Comparison of ENCODE assay signal across 20 mouse cellular contexts in genomic region chr7:90035396-90035795, GRCm38 (mm10). TPM values are rescaled to one million over a fixed set of nuclear protein-coding genes. Genes with fewer than 3 reads are reported as not detected.
A peak's percentile ranks its signal among the peaks of the same experiment; 100 is the strongest.
DNase-seq lines count a peak whose midpoint lies in the region; ATAC-seq and TF ChIP-seq lines count a peak whose summit lies in the region.
"Had no signal": no experiment of that assay in that cellular context is flagged by ENCODE, and none has a peak within 500 bp of the region (broad histone marks: within the 10 kb centered on the region; RNA-seq: fewer than 3 reads in every experiment).

No protein-coding gene starts in this region.

- TF ChIP-seq EP300 in liver, embryonic 14.5 days (IDR thresholded peaks at IDR 0.05; ENCODE audit: low read depth): no peak

- no peak overlapping the region for H3K4me3 ChIP-seq in liver, embryonic 14.5 days (ENCODE audit: insufficient read depth in 1 of 2, low read depth in 2 of 2, low read length in 2 of 2)
- H3K4me3 ChIP-seq in liver, embryonic 11.5 days (ENCODE audit: low read depth, low read length): no peak overlapping the region
- no peak overlapping the region for H3K4me3 ChIP-seq in hindbrain, embryonic 14.5 days (replicated peaks; ENCODE audit: low read length)
- H3K4me3 ChIP-seq: embryonic facial prominence, embryonic 12.5 days; forebrain, embryonic 12.5 days; hindbrain, embryonic 13.5 days had no signal

- H3K27me3 ChIP-seq in liver, embryonic 14.5 days (ENCODE audit: control insufficient read depth, insufficient read depth, low read length): peaks cover 3% of the 10 kb centered on the region; the same call in 1 of the 2 replicates
- no peaks in the 10 kb centered on the region for H3K27me3 ChIP-seq in liver, embryonic 11.5 days (replicated peaks; ENCODE audit: control insufficient read depth, insufficient read depth, low read length)
- no peaks in the 10 kb centered on the region for H3K27me3 ChIP-seq in hindbrain, embryonic 14.5 days (ENCODE audit: control insufficient read depth, insufficient read depth, low read length)
- H3K27me3 ChIP-seq: embryonic facial prominence, embryonic 12.5 days; forebrain, embryonic 12.5 days; hindbrain, embryonic 13.5 days had no signal

- peak; percentile 51 for DNase-seq in heart, adult 11 months
- no peak for DNase-seq in heart, postnatal 25 days (ENCODE audit: low spot score)
- no peak for DNase-seq in liver, embryonic 14.5 days (ENCODE audit: low read depth in 3 of 3, low spot score in 3 of 3)
- no peak for DNase-seq in liver, embryonic 11.5 days (ENCODE audit: low spot score)
- DNase-seq in A20 (ENCODE audit: low read depth, low spot score): peak; percentile 29
- DNase-seq in R1 (ENCODE audit: low read depth, low spot score): peak; percentile 74
- no peak for DNase-seq in hindbrain, embryonic 14.5 days (ENCODE audit: low spot score)
- DNase-seq in left cerebral cortex, postnatal 36 days (ENCODE audit: low spot score in 2 of 2): no peak
- DNase-seq: adrenal gland, postnatal 14 days; cerebellum, adult 11-12 months; cerebellum, adult 9-10 months; cerebellum, postnatal 25 days; gastrocnemius, postnatal 10 days; heart, postnatal 10 days had no signal

- TF ChIP-seq CTCF in liver, embryonic 14.5 days (IDR thresholded peaks at IDR 0.05; ENCODE audit: low read depth): peak; percentile 48

- H3K36me3 ChIP-seq in liver, embryonic 14.5 days (replicated peaks; ENCODE audit: control insufficient read depth, insufficient read depth, low read depth): no peaks in the 10 kb centered on the region
- no peaks in the 10 kb centered on the region for H3K36me3 ChIP-seq in liver, embryonic 11.5 days (ENCODE audit: control insufficient read depth, insufficient read depth, low read length)
- no peaks in the 10 kb centered on the region for H3K36me3 ChIP-seq in hindbrain, embryonic 14.5 days (replicated peaks; ENCODE audit: control insufficient read depth, insufficient read depth)
- H3K36me3 ChIP-seq: embryonic facial prominence, embryonic 12.5 days; forebrain, embryonic 12.5 days; G1E; hindbrain, embryonic 13.5 days had no signal

- no peaks in the 10 kb centered on the region for H3K9me3 ChIP-seq in liver, embryonic 14.5 days (ENCODE audit: control insufficient read depth, low read length)
- H3K9me3 ChIP-seq in liver, embryonic 11.5 days (ENCODE audit: control insufficient read depth, low read length): no peaks in the 10 kb centered on the region
- H3K9me3 ChIP-seq in hindbrain, embryonic 14.5 days (ENCODE audit: control insufficient read depth, low read length): no peaks in the 10 kb centered on the region
- H3K9me3 ChIP-seq: embryonic facial prominence, embryonic 12.5 days; forebrain, embryonic 12.5 days; G1E; hindbrain, embryonic 13.5 days had no signal

- H3K9ac ChIP-seq in liver, embryonic 14.5 days (replicated peaks): no peak overlapping the region
- H3K9ac ChIP-seq in liver, embryonic 11.5 days (ENCODE audit: low read depth, low read length): no peak overlapping the region
- H3K9ac ChIP-seq in hindbrain, embryonic 14.5 days: no peak overlapping the region
- H3K9ac ChIP-seq: embryonic facial prominence, embryonic 12.5 days; forebrain, embryonic 12.5 days; hindbrain, embryonic 13.5 days had no signal

- no peak for ATAC-seq in liver, embryonic 14.5 days (ENCODE audit: insufficient read depth)
- no peak for ATAC-seq in liver, embryonic 11.5 days (replicated peaks; ENCODE audit: low FRiP score)
- ATAC-seq in hindbrain, embryonic 14.5 days (ENCODE audit: low FRiP score): no peak
- ATAC-seq: activated CD4-positive, CD25-positive, alpha-beta regulatory T cell, adult 4 months; forebrain, embryonic 16.5 days had no signal

- no peak overlapping the region for H3K27ac ChIP-seq in liver, embryonic 14.5 days
- no peak overlapping the region for H3K27ac ChIP-seq in liver, embryonic 11.5 days (ENCODE audit: low read depth, low read length)
- no peak overlapping the region for H3K27ac ChIP-seq in hindbrain, embryonic 14.5 days
- H3K27ac ChIP-seq: embryonic facial prominence, embryonic 12.5 days; forebrain, embryonic 12.5 days; hindbrain, embryonic 13.5 days had no signal

- peaks cover 11 to 20% of the 10 kb centered on the region in 2 experiments for H3K4me1 ChIP-seq in liver, embryonic 14.5 days (replicated peaks; ENCODE audit: control insufficient read depth in 2 of 2, insufficient read depth in 2 of 2, low read length in 1 of 2)
- peaks cover 7% of the 10 kb centered on the region for H3K4me1 ChIP-seq in liver, embryonic 11.5 days (replicated peaks; ENCODE audit: control insufficient read depth, insufficient read depth, low read length)
- 0 out of 2 replicates have a peak, but pooled peaks cover 3% of the 10 kb centered on the region for H3K4me1 ChIP-seq in hindbrain, embryonic 14.5 days (replicated peaks; ENCODE audit: control insufficient read depth, insufficient read depth, low read length)
- H3K4me1 ChIP-seq: forebrain, embryonic 12.5 days had no signal

- 64% methylated on average over 7 of the region's 7 CpGs for WGBS in liver, embryonic 14.5 days (ENCODE audit: insufficient replicate concordance)
- WGBS in liver, embryonic 11.5 days: 64% methylated on average over 7 of the region's 7 CpGs
- 71% methylated on average over 7 of the region's 7 CpGs for WGBS in hindbrain, embryonic 14.5 days

- H3K4me2 ChIP-seq in liver, embryonic 14.5 days (ENCODE audit: low read depth): no peak overlapping the region
- no peak overlapping the region for H3K4me2 ChIP-seq in liver, embryonic 11.5 days
- H3K4me2 ChIP-seq in hindbrain, embryonic 14.5 days (replicated peaks): no peak overlapping the region
- H3K4me2 ChIP-seq: embryonic facial prominence, embryonic 12.5 days; forebrain, embryonic 12.5 days; hindbrain, embryonic 13.5 days had no signal

- intact Hi-C loops in heart, postnatal 25 days (cut with DNase I): no loop called here
- intact Hi-C loops in left cerebral cortex, postnatal 36 days (cut with DNase I): no loop called here

RNA-seq across cellular contexts. Expression of gene Eed, which starts 54.6 kb away (rescaled TPM):
- 10 to 100 TPM; 22.3 to 28.0 TPM for total RNA-seq in heart, postnatal 25 days (2021)
- 18.1 and 32.3 TPM in 2 replicates for polyA plus RNA-seq in liver, embryonic 14.5 days (2012; rRNA removed)
- polyA plus RNA-seq in liver, embryonic 14.5 days (2014; fragmentation: Nextera tagmentation; extraction: Ambion mirVana): 34.1 and 34.7 TPM in 2 replicates
- 68.4 and 77.1 TPM in 2 replicates for polyA plus RNA-seq in liver, embryonic 11.5 days (2014; fragmentation: Nextera tagmentation; extraction: Ambion mirVana)
- polyA plus RNA-seq in hindbrain, embryonic 14.5 days (2014; fragmentation: Nextera tagmentation; extraction: Ambion mirVana): 27.8 and 30.9 TPM in 2 replicates
- 10 to 100 TPM; 27.6 to 47.0 TPM for total RNA-seq in left cerebral cortex, postnatal 36 days (2021)

Comparison
In these comparisons a context has a peak if more than half of its experiments do, and no peak if none do; other contexts are left out.
1. DNase-seq: peak in heart, adult 11 months (single experiment), A20 (single experiment) and R1 (single experiment); none in heart, postnatal 25 days (single experiment), liver, embryonic 14.5 days (0 of 3), liver, embryonic 11.5 days (single experiment), hindbrain, embryonic 14.5 days (single experiment) and left cerebral cortex, postnatal 36 days (0 of 2).